Mouse (Mus musculus): Measurements from ENCODE around the gene Arhgap27.

- TF ChIP-seq CTCF (IDR thresholded peaks at IDR 0.05; ENCODE audit: insufficient read depth, low read depth, low read length) (no peak), POLR2A (IDR thresholded peaks at IDR 0.05; ENCODE audit: insufficient read depth, low read depth, low read length) (no peak)
Observed at GRCm38 (mm10) chr11:103344494-103345332, 18.8 kb downstream of the Arhgap27 start.
